Mouse (Mus musculus): ENCODE results near the gene Ifna4.

DNA sequence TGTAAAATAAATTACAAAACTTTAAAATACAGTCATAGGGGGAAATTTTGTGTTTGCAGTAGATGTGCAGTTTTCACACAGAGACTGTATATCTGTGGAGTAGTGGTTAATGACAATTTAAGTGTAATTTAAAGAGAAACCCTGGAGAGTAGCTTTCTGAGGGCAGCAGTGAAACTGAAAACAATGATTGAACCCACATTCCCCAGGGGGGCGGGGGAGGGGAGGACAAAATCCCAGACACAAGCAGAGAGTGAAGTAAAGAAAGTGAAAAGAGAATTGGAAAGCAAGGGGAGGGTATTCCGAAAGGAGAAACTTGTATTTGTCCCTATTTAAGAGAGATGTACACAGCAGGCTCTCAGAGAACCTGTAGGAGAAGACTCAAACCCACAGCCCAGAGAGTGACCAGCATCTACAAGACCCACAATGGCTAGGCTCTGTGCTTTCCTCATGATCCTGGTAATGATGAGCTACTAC lies at the start of gene Ifna4:
- no peak for TF ChIP-seq POLR2A (IDR thresholded peaks at IDR 0.05; ENCODE audit: borderline replicate concordance, extremely low read depth, insufficient read depth, insufficient read length, poor library complexity, severe bottlenecking)
- TF ChIP-seq CTCF (IDR thresholded peaks at IDR 0.05; ENCODE audit: borderline replicate concordance, extremely low read depth, insufficient read depth, insufficient read length): no peak

All from brain, embryonic 14.5 days (tissue).